Mouse (Mus musculus) embryonic facial prominence, embryonic 10.5 days (tissue): ENCODE results near the gene Grm7. TPM values are rescaled to one million over a fixed set of nuclear protein-coding genes. Genes with fewer than 3 reads are reported as not detected.

ENCODE experiments used
- DNase-seq: peaks from one replicate; pipeline ENCODE4 v3.0.0-alpha.2; 2017; ENCODE audit warnings: low spot score
- H3K27ac ChIP-seq: fragments of 300-500 bp; sonication (generic); replicated peaks from 2 replicates; pipeline ENCODE4 v1.5.1; 2016; ENCODE audit warnings: mild to moderate bottlenecking
- H3K27me3 ChIP-seq: fragments of 300-500 bp; sonication (generic); replicated peaks from 2 replicates; pipeline ENCODE4 v1.6.1; 2016; ENCODE audit warnings: low read depth, mild to moderate bottlenecking; ENCODE audit not compliant: poor library complexity, severe bottlenecking
- H3K36me3 ChIP-seq: fragments of 300-500 bp; sonication (generic); replicated peaks from 2 replicates; pipeline ENCODE4 v1.6.1; 2016; ENCODE audit warnings: mild to moderate bottlenecking, moderate library complexity
- H3K4me1 ChIP-seq: fragments of 300-500 bp; sonication (generic); 2 replicates; pipeline ENCODE4 v1.6.1; 2016
- H3K4me3 ChIP-seq: fragments of 300-500 bp; sonication (generic); 2 replicates; pipeline ENCODE4 v1.5.1; 2016; ENCODE audit warnings: mild to moderate bottlenecking, moderate library complexity
- H3K9me3 ChIP-seq: fragments of 300-500 bp; sonication (generic); 2 replicates; pipeline ENCODE4 v1.6.1; 2016; ENCODE audit warnings: mild to moderate bottlenecking
- WGBS: fragments of 180-500 bp; shearing (Covaris S2); methylation state at CpG from one replicate; pipeline ENCODE4 v1.1.7; 2016; 5-methylcytosine and 5-hydroxymethylcytosine counted together
- polyA plus RNA-seq: library from polyadenylated mRNA; unstranded; fragments of >200 nt; fragmentation: Nextera tagmentation; extraction: Ambion mirVana; gene quantifications from 2 replicates; pipeline ENCODE4 v1.2.1, GENCODE M21; 2016

Gene Grm7
- polyA plus RNA-seq, 1 experiment from 2014 or later = 0.95 TPM

DNA sequence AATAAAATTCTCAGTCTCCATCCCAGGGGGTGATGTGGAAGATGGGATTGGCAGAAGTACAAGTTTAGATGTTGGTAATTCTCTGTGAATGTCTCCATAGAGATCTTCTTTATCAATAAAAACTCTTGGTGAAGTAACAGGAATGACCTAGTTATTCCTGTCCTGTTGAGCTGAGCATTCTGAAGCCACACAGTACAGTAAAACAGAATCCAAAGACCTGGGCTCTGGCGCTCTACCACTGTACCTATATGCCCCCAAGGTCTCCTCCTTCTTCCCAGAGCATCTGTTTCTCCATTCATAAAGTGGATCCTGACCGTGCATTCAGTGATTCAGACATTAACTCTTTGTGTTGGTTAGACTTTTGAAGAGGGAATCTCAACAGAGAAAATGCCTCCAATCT is 735.3 kb downstream of the Grm7 start:
- WGBS = 78% methylated on average over 2 of the region's 2 CpGs
- Histone ChIP-seq H3K27ac (no peak overlapping the region), H3K27me3 (no peaks in the 10 kb centered on the region), H3K9me3 (no peaks in the 10 kb centered on the region), H3K36me3 (no peaks in the 10 kb centered on the region), H3K4me1 (no peaks in the 10 kb centered on the region), H3K4me3 (no peak overlapping the region)
- no peak for DNase-seq

DNA sequence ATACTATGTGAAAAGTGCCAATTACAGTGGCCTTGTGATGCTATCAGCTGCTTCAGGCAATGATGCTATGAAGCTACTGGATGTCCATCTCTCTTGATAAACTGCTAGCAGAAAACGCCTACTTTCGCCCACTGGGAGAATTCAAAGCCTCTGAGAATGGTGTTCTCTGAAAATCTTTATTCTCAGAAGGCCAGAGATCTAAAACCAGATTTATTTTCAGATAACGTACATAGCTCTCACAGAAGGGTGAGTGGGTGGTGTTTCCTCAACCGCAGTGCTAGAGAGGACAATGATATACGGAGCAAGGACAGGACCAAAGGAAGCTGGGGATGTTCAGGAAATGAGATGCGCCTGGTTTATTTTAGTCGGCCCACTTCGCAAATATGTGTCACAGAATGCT is 763.4 kb downstream of the Grm7 start:
- 79% methylated on average over 8 of the region's 8 CpGs for WGBS
- Histone ChIP-seq H3K9me3 (no peaks in the 10 kb centered on the region), H3K27ac (no peak overlapping the region), H3K27me3 (no peaks in the 10 kb centered on the region), H3K4me3 (no peak overlapping the region), H3K4me1 (no peaks in the 10 kb centered on the region), H3K36me3 (no peaks in the 10 kb centered on the region)
- no peak for DNase-seq

DNA sequence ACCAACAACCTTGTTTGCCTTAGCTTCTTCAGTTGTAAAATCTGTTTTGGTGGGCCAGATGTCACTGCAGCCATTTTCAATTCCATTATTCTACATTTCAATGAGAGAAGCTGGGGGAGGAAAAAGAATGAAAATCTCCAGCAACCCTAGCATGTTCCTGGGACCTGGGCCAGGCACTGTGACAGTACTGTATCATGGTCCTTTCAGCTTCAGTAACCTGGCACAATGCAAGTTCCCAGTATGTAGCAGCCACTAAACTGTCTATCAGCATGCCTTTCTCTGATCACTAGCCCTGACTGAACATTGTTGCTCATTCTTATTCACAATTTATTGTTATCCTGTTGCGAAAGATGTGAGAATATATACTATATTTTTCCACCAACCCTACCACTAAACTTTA is 779.4 kb downstream of the Grm7 start:
- Histone ChIP-seq H3K27ac (no peak overlapping the region), H3K4me3 (no peak overlapping the region), H3K4me1 (no peaks in the 10 kb centered on the region), H3K9me3 (no peaks in the 10 kb centered on the region), H3K27me3 (no peaks in the 10 kb centered on the region), H3K36me3 (no peaks in the 10 kb centered on the region)
- no peak for DNase-seq
- WGBS = 85% methylated on average over 1 of the region's 1 CpGs

DNA sequence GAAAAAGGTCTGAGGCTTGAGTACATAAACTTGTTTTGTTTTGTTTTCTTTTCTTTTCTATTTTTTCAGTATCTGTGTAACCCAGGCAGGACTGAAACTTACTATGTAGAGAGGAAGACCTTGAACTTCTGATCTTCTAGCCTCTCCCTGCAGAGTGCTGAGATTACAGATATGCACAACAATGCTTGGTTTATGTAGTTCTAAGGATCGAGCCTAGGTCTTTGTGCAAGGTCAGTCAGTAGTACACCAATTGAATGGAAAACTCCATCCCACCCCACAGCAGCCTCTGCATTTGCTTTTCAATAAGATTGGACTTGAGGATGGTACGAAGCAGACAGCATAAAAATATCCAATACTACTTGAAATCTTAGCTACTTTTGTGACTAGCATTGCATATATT is 800.8 kb downstream of the Grm7 start:
- 85% methylated on average over 2 of the region's 2 CpGs for WGBS
- Histone ChIP-seq H3K4me1 (no peaks in the 10 kb centered on the region), H3K9me3 (no peaks in the 10 kb centered on the region), H3K4me3 (no peak overlapping the region), H3K27ac (no peak overlapping the region), H3K27me3 (no peaks in the 10 kb centered on the region), H3K36me3 (no peaks in the 10 kb centered on the region)
- DNase-seq = no peak

DNA sequence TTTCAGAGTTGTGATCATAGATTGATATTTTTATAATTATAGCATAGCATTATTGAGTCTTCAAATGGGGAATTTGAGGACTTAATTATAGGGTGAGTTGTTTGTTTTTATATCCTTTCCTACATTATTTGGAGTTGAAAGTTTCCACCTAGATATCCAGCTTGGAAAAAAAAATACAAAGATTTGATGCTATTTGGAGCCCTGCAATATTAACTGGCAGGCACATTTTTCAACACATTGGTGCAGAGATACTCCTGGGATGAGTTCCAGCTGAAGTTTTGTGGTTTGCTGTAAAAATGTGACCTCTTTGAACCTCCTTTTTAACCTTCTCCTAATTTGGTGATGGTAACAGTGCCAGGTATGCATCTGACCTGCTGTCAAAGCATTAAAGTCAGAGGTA is 802.5 kb downstream of the Grm7 start:
- no peaks in the 10 kb centered on the region for H3K4me1 ChIP-seq
- no peak overlapping the region for H3K4me3 ChIP-seq
- no peaks in the 10 kb centered on the region for H3K36me3 ChIP-seq
- H3K9me3 ChIP-seq = no peaks in the 10 kb centered on the region
- no peaks in the 10 kb centered on the region for H3K27me3 ChIP-seq
- no peak overlapping the region for H3K27ac ChIP-seq
- no peak for DNase-seq

DNA sequence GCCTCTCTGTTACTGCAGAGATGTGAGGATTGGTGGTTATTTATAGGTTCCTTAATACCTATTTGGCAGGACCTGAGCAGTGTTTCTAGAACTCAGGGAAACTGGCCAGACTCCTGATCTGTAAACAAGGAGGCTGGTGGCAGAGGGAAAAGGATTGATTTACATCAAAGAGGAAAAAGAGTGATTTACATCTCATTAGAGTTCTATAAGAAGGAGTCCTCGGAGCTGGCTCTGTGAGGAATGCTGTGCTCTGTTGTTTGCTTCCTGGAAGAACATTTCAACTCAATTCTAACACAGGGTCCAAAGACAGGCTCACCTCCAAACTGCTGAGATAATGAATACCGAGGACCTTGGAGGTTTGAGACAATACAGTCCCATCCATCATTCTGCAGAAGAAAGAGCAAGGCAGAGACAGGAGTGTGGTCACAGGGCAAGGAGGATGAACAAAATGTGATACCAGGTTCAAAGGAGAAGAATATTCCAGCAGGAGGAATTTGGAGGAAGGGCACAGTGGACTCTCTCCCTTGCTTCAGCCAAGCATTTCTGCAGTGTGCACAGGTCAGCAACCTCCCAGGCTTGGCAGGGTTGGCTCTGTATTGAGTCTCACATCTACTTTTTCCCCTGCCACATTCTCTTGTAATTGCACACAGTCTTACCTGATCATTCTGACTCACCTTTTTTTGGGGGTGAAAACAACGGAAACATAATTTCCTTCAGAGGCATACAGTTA is 803.8 kb downstream of the Grm7 start:
- no peak overlapping the region for H3K27ac ChIP-seq
- no peak overlapping the region for H3K4me3 ChIP-seq
- H3K4me1 ChIP-seq = no peaks in the 10 kb centered on the region
- no peak for DNase-seq
- WGBS = 46% methylated on average over 3 of the region's 3 CpGs
- no peaks in the 10 kb centered on the region for H3K9me3 ChIP-seq
- no peaks in the 10 kb centered on the region for H3K27me3 ChIP-seq
- H3K36me3 ChIP-seq = no peaks in the 10 kb centered on the region

DNA sequence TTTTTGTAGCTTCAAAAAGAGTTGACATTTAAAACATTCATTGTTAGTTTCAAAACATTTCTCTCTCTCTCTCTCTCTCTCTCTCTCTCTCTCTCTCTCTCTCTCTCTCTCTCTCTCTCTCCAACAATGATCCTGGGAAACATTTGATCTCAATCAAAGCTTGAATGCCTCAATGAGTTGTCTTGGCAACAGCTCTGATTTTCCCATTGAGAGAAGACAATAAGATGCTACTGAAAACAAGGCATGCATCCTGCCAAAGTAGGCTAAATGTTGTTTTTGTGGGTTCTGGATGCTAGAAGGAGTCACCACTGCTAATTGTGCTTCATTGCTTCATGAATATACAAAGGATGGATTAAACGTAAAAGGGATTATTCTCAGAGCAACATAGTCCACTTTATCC is 836.5 kb downstream of the Grm7 start:
- Histone ChIP-seq H3K9me3 (no peaks in the 10 kb centered on the region), H3K4me1 (no peaks in the 10 kb centered on the region), H3K36me3 (no peaks in the 10 kb centered on the region), H3K27ac (no peak overlapping the region), H3K27me3 (no peaks in the 10 kb centered on the region), H3K4me3 (no peak overlapping the region)
- WGBS = 57% methylated on average over 1 of the region's 1 CpGs
- no peak for DNase-seq

DNA sequence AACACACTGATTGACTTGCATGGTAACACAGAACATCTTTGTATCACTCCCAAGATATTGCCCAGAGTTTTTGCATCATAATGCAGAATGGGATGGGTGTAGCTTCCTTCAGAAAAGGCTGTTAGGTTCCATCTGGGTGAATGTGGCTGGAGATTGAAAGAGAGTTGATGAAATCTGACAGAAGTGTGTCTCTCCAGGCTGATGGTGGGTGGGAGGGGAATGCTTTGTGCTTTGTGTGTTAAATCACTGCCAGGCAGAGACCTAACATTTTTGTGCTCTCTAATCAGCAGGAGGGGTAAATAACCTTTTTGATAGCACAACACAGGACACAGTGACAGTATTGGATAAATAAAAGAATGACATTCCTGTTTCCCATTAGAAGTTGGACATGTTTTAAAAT is 840.7 kb downstream of the Grm7 start:
- no peaks in the 10 kb centered on the region for H3K9me3 ChIP-seq
- no peak for DNase-seq
- no peak overlapping the region for H3K27ac ChIP-seq
- H3K4me1 ChIP-seq = no peaks in the 10 kb centered on the region
- no peaks in the 10 kb centered on the region for H3K36me3 ChIP-seq
- H3K4me3 ChIP-seq = no peak overlapping the region
- H3K27me3 ChIP-seq = no peaks in the 10 kb centered on the region

DNA sequence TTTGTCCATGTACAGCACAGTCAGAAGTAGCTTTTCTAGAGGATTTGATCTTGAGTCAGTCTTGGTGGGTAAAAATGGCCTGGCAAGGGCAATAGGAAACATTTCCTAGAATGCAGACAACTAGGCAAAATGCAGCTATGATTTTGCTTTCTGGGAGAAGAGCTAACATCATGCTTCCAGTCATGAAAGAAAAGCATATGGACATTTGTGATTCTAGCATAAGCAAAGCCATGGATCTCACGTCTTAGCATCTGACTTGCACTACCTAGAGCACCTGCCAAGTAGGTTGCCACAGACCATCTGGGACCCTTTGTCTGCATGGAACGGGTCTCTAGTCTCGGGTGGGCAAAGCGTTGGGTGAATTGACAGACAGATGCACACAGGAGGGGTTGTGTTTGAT is 842.2 kb downstream of the Grm7 start:
- WGBS = 94% methylated on average over 4 of the region's 4 CpGs
- H3K36me3 ChIP-seq = no peaks in the 10 kb centered on the region

DNA sequence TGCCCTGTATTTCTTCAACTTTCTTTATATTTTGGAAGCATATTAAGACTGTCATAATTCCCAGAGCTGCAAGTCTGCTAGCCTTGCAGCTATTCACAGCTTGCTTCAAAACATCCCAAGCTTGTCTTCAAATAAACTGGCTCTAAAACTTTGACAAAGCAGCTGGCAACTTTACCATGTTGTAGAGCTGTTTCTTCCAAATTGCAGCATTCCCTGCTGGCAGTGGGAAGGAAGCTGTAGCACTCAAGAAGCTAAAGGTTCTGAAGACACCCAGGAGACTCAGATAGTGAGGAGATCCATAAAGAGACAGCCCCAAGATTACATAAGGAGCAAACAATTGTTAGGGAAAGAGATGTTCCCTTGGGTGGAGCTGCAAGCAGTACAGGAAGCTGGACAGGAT is 846.8 kb downstream of the Grm7 start:
- no peaks in the 10 kb centered on the region for H3K9me3 ChIP-seq
- DNase-seq = no peak
- no peak overlapping the region for H3K4me3 ChIP-seq
- H3K36me3 ChIP-seq = no peaks in the 10 kb centered on the region
- no peaks in the 10 kb centered on the region for H3K4me1 ChIP-seq
- H3K27me3 ChIP-seq = no peaks in the 10 kb centered on the region
- no peak overlapping the region for H3K27ac ChIP-seq

More for the DNA sequence above, 842.2 kb downstream of the Grm7 start:
- Histone ChIP-seq H3K4me3 (no peak overlapping the region), H3K27me3 (no peaks in the 10 kb centered on the region), H3K9me3 (no peaks in the 10 kb centered on the region), H3K4me1 (no peaks in the 10 kb centered on the region), H3K27ac (no peak overlapping the region)
- DNase-seq = no peak

DNA sequence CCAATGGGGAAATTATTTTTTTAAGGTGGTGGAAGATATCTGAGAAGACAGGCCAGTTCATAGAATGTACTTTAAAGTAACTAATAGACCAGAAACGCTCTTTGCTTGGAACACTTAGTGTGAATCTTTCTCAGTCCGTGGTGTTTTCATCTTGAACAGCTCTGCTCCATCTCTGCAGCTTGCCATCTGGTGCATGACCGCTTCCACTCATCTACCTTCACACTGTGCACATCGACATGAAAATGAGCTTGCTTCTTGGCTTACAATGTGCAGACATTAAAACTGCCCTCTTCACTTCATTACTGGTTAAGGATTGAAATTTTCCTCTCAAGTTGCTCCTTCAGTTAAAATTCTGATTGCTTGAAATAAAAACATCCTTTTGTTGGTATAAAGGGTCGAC is 854.2 kb downstream of the Grm7 start:
- Histone ChIP-seq H3K9me3 (no peaks in the 10 kb centered on the region), H3K4me1 (no peaks in the 10 kb centered on the region), H3K27me3 (no peaks in the 10 kb centered on the region), H3K36me3 (no peaks in the 10 kb centered on the region), H3K4me3 (no peak overlapping the region), H3K27ac (no peak overlapping the region)
- 83% methylated on average over 5 of the region's 5 CpGs for WGBS
- no peak for DNase-seq

DNA sequence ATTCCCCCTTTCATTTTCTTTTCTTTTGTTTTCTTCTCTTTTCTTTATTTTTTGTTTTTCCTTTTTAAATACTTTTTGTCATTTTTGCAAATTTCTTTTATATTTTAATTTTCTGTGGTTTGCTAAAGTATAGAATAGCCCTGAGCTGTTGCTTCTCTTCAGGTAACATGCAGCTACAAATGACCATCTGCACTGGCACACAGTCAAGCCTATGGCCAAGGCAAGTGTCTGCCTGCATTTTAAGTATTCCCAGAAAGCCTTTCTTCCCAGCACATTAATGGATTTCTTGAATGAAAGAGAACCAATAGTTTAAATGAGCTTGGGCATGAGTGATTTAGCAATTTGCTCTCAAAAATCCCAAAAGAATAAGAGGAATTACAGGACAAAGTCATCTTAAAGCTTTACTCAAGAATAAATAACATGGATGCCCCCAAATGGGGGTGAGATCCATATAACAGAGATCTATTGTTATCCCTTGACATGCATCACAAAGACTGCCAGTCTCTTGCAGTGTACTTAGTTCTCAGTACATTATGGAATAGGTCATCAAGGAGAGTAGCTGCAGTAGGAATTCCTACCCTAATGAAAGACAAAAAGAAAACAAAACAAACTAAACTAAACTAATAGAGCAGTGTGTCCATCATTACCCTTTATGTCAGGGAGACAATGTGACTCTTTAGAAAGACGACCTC is 865.5 kb downstream of the Grm7 start:
- no peak for DNase-seq
- no peaks in the 10 kb centered on the region for H3K27me3 ChIP-seq
- H3K4me3 ChIP-seq = no peak overlapping the region
- H3K4me1 ChIP-seq = no peaks in the 10 kb centered on the region
- H3K36me3 ChIP-seq = no peaks in the 10 kb centered on the region
- 60% methylated on average over 1 of the region's 1 CpGs for WGBS
- no peak overlapping the region for H3K27ac ChIP-seq
- no peaks in the 10 kb centered on the region for H3K9me3 ChIP-seq

DNA sequence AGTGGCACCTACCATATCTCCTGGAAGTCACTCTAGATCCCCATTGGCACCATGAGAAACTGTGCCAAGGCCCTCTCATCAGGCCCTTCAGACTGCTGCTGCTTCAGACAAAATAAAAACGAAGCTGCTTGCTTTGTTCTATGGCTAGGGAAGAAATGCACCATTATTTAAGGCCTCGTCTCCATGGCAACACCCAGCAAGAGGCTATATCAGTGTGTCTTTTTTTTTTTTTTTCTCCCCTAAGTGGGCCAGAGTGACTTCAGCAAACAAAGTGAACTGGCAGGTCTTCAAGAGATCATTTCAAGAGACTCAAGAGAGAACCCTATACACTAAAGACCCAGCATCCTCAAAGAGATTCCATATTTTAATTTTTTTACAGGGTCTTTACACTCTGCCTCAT is 867.0 kb downstream of the Grm7 start:
- no peaks in the 10 kb centered on the region for H3K4me1 ChIP-seq
- H3K4me3 ChIP-seq = no peak overlapping the region
- no peak overlapping the region for H3K27ac ChIP-seq
- no peaks in the 10 kb centered on the region for H3K27me3 ChIP-seq
- DNase-seq = no peak
- H3K9me3 ChIP-seq = no peaks in the 10 kb centered on the region
- no peaks in the 10 kb centered on the region for H3K36me3 ChIP-seq
- WGBS = 51% methylated on average over 2 of the region's 2 CpGs
